ENCODE assay signal across 8 mouse cellular contexts in the genomic region with DNA sequence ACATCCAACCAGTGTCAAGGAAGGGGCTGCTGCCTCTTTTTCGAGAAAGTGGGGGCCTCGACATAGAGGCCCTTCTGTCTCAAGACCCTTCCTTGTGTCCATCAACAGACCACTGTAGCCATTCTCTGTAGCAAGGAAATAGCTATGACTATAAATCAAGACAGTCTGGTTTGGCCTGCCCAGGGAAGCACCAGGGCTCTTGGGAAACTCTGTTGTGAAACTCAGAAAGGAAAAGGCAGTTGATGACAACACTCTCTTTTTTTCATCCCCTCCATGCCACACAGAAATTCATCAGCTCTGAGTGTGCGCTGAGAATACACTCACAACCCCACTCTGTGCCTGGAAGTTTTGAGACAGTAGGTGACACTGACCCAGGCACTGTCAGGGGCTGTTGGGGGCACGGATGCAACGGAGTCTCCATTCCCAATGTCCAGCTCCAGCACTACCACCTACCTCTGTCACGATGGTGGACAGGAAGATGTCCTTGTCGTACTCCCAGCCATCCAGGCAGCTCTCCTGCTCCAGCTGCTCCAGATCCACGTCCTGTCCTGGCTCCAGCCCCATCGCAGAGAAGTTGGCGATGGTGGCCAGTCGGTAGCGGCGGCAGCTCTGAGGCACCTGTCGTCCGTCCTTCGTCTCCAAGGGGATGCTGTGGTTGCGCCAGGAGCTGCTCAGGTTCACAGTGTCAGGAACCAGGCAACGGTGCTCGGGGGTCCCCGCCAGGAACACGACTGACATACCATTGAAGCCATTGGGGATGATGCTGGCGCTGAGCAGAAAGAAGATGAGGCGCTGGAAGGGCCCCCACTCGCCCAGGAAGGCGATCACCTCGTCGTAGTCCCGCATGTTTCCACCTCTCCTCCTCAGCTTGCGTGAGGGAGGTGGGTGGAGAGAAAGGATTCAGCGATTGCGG. TPM values are rescaled to one million over a fixed set of nuclear protein-coding genes. Genes with fewer than 3 reads are reported as not detected.
DNase-seq lines count a peak whose midpoint lies in the region; ATAC-seq lines count a peak whose summit lies in the region.

No protein-coding gene starts in this region.

- H3K27me3 ChIP-seq in kidney, embryonic 15.5 days = peaks cover 45% of the 10 kb centered on the region
- peaks cover 21% of the 10 kb centered on the region for H3K27me3 ChIP-seq in forebrain, embryonic 11.5 days (ENCODE audit: control insufficient read depth, insufficient read depth, low read length)
- H3K27me3 ChIP-seq in liver, embryonic 11.5 days (replicated peaks; ENCODE audit: control insufficient read depth, insufficient read depth, low read length) = peaks cover 7% of the 10 kb centered on the region

- H3K36me3 ChIP-seq in kidney, embryonic 15.5 days = no peaks in the 10 kb centered on the region
- no peaks in the 10 kb centered on the region for H3K36me3 ChIP-seq in forebrain, embryonic 11.5 days (ENCODE audit: control insufficient read depth, insufficient read depth, low read length)
- no peaks in the 10 kb centered on the region for H3K36me3 ChIP-seq in liver, embryonic 11.5 days (ENCODE audit: control insufficient read depth, insufficient read depth, low read length)

- peaks cover 18% of the 10 kb centered on the region for H3K4me1 ChIP-seq in kidney, embryonic 15.5 days
- H3K4me1 ChIP-seq in forebrain, embryonic 11.5 days (replicated peaks; ENCODE audit: control insufficient read depth, insufficient read depth, low read length) = peaks cover 6% of the 10 kb centered on the region; the same call in 1 of the 2 replicates
- H3K4me1 ChIP-seq in liver, embryonic 11.5 days (replicated peaks; ENCODE audit: control insufficient read depth, insufficient read depth, low read length) = peaks cover 40% of the 10 kb centered on the region

- peak; percentile 10; the same call in 1 of the 2 replicates for ATAC-seq in kidney, embryonic 15.5 days (replicated peaks; ENCODE audit: low FRiP score)
- ATAC-seq in forebrain, embryonic 11.5 days (replicated peaks; ENCODE audit: low FRiP score) = no peak
- no peak for ATAC-seq in liver, embryonic 11.5 days (replicated peaks; ENCODE audit: low FRiP score)

- H3K4me3 ChIP-seq in kidney, embryonic 15.5 days (replicated peaks) = peak overlapping the region; percentile 56
- peak overlapping the region; percentile 47 for H3K4me3 ChIP-seq in forebrain, embryonic 11.5 days (ENCODE audit: low read depth, low read length)
- H3K4me3 ChIP-seq in liver, embryonic 11.5 days (ENCODE audit: low read depth, low read length) = peak overlapping the region; percentile 74

- peak overlapping the region; percentile 97 for H3K4me2 ChIP-seq in kidney, embryonic 15.5 days
- H3K4me2 ChIP-seq in forebrain, embryonic 11.5 days (ENCODE audit: low read depth, low read length, severe bottlenecking) = peak overlapping the region; percentile 92
- H3K4me2 ChIP-seq in liver, embryonic 11.5 days = peak overlapping the region; percentile 98

- H3K27ac ChIP-seq in kidney, embryonic 15.5 days = no peak overlapping the region
- H3K27ac ChIP-seq in forebrain, embryonic 11.5 days (ENCODE audit: low read depth, low read length) = no peak overlapping the region
- H3K27ac ChIP-seq in liver, embryonic 11.5 days (ENCODE audit: low read depth, low read length) = peak overlapping the region; percentile 91

- WGBS in kidney, embryonic 15.5 days = 16% methylated on average over 31 of the region's 31 CpGs
- whole genome bisulfite sequencing in forebrain, embryonic 11.5 days = 15% methylated on average over 31 of the region's 31 CpGs
- 13% methylated on average over 31 of the region's 31 CpGs for WGBS in liver, embryonic 11.5 days

- no peaks in the 10 kb centered on the region for H3K9me3 ChIP-seq in kidney, embryonic 15.5 days (replicated peaks)
- H3K9me3 ChIP-seq in forebrain, embryonic 11.5 days (ENCODE audit: control insufficient read depth, low read length) = no peaks in the 10 kb centered on the region
- H3K9me3 ChIP-seq in liver, embryonic 11.5 days (ENCODE audit: control insufficient read depth, low read length) = no peaks in the 10 kb centered on the region

- no peak for DNase-seq in kidney, postnatal 4 days
- peak; percentile 53 for DNase-seq in brain, adult 2 months (ENCODE audit: low read depth, low spot score)
- peak; percentile 53 for DNase-seq in forebrain, embryonic 11.5 days (ENCODE audit: low spot score)
- DNase-seq in liver, embryonic 11.5 days (ENCODE audit: low spot score) = no peak
- peak; percentile 21 to 78 for DNase-seq in spleen, postnatal 4 days (ENCODE audit: low spot score in 2 of 2)
- no peak for DNase-seq in gastrocnemius, adult 18-20 months (ENCODE audit: low spot score)
- no peak for DNase-seq in frontal cortex, postnatal 25 days (ENCODE audit: low spot score in 2 of 2)

- H3K9ac ChIP-seq in kidney, embryonic 15.5 days = peak overlapping the region; percentile 62
- H3K9ac ChIP-seq in forebrain, embryonic 11.5 days (ENCODE audit: low read length) = peak overlapping the region; percentile 67
- peak overlapping the region; percentile 64 for H3K9ac ChIP-seq in liver, embryonic 11.5 days (ENCODE audit: low read depth, low read length)

RNA-seq across cellular contexts. Expression of a gene that starts 0.5 kb away (rescaled TPM):
- polyA plus RNA-seq in kidney, embryonic 15.5 days (2015; fragmentation: Nextera tagmentation; extraction: Ambion mirVana) = 1.4 and 1.9 TPM in 2 replicates
- polyA plus RNA-seq in forebrain, embryonic 11.5 days (2014; fragmentation: Nextera tagmentation; extraction: Ambion mirVana) = 1.8 and 2.7 TPM in 2 replicates
- 20.6 and 21.5 TPM in 2 replicates for polyA plus RNA-seq in liver, embryonic 11.5 days (2014; fragmentation: Nextera tagmentation; extraction: Ambion mirVana)
- 1 to 10 TPM; 2.9 to 3.1 TPM for total RNA-seq in gastrocnemius, adult 18-20 months (2021)

RNA-seq across cellular contexts. Expression of a gene that starts 41.4 kb away (rescaled TPM):
- polyA plus RNA-seq in kidney, embryonic 15.5 days (2015; fragmentation: Nextera tagmentation; extraction: Ambion mirVana) = 47.1 and 53.2 TPM in 2 replicates
- polyA plus RNA-seq in forebrain, embryonic 11.5 days (2014; fragmentation: Nextera tagmentation; extraction: Ambion mirVana) = 45.3 and 48.6 TPM in 2 replicates
- polyA plus RNA-seq in liver, embryonic 11.5 days (2014; fragmentation: Nextera tagmentation; extraction: Ambion mirVana) = 13.1 and 13.2 TPM in 2 replicates
- 1 to 10 TPM; 5.1 to 5.6 TPM for total RNA-seq in gastrocnemius, adult 18-20 months (2021)

RNA-seq across cellular contexts. Expression of a gene that starts 47.3 kb away (rescaled TPM):
- 3.9 and 5.6 TPM in 2 replicates for polyA plus RNA-seq in kidney, embryonic 15.5 days (2015; fragmentation: Nextera tagmentation; extraction: Ambion mirVana)
- 2.3 and 3.5 TPM in 2 replicates for polyA plus RNA-seq in forebrain, embryonic 11.5 days (2014; fragmentation: Nextera tagmentation; extraction: Ambion mirVana)
- 1.3 and 2.1 TPM in 2 replicates for polyA plus RNA-seq in liver, embryonic 11.5 days (2014; fragmentation: Nextera tagmentation; extraction: Ambion mirVana)
- total RNA-seq in gastrocnemius, adult 18-20 months (2021) = under 1 TPM; 0.78 to 0.95 TPM

Comparison
In these comparisons a context has a peak if more than half of its experiments do, and no peak if none do; other contexts are left out.
1. DNase-seq: peak in brain, adult 2 months (single experiment), forebrain, embryonic 11.5 days (single experiment) and spleen, postnatal 4 days (2 of 2); none in kidney, postnatal 4 days (0 of 2), liver, embryonic 11.5 days (single experiment), gastrocnemius, adult 18-20 months (single experiment) and frontal cortex, postnatal 25 days (0 of 2).
2. Peak in every context shown above with its lines, with median percentiles within 50 percentile points of each other: H3K4me2 ChIP-seq, H3K4me3 ChIP-seq and H3K9ac ChIP-seq.